Mouse (Mus musculus) heart, embryonic 14.5 days (tissue): ENCODE data around the gene Hdgfl3. TPM values are rescaled to one million over a fixed set of nuclear protein-coding genes. Genes with fewer than 3 reads are reported as not detected.

Source experiments
- ATAC-seq: fragments of 200-750 bp; cut with Nextera tagmentation; 2 replicates; pipeline ENCODE4 v1.8.0; 2017; ENCODE audit warnings: low read depth, moderate TSS enrichment; ENCODE audit not compliant: insufficient number of reproducible peaks, insufficient read depth, low FRiP score
- H3K27ac ChIP-seq, 2 experiments: fragments of 200-500 bp in 1 of 2; fragments of 300-500 bp in 1 of 2; sonication (generic) in 1 of 2; replicated peaks in 1 of 2; 2 replicates each; pipeline ENCODE4 v1.5.1; 2012 to 2014; ENCODE audit warnings: low read depth in 2 of 2, low read length in 2 of 2, control low read depth in 1 of 2, mild to moderate bottlenecking in 1 of 2, mixed read lengths in 1 of 2; ENCODE audit not compliant: control insufficient read depth in 1 of 2, insufficient read depth in 1 of 2
- H3K27me3 ChIP-seq: fragments of 300-500 bp; sonication (generic); 2 replicates; pipeline ENCODE4 v1.6.1; 2014; ENCODE audit warnings: mild to moderate bottlenecking, low read length, control low read depth; ENCODE audit not compliant: control insufficient read depth, insufficient read depth
- H3K36me3 ChIP-seq: fragments of 300-500 bp; sonication (generic); 2 replicates; pipeline ENCODE4 v1.6.1; 2014; ENCODE audit warnings: mild to moderate bottlenecking, control low read depth, low read length, mixed read lengths; ENCODE audit not compliant: control insufficient read depth, insufficient read depth
- H3K4me1 ChIP-seq, 2 experiments: fragments of 200-500 bp in 1 of 2; fragments of 300-500 bp in 1 of 2; sonication (generic) in 1 of 2; 2 replicates each; pipeline ENCODE4 v1.6.1; 2012 to 2014; ENCODE audit warnings: low read length in 2 of 2, control low read depth in 1 of 2, mixed read lengths in 1 of 2; ENCODE audit not compliant: control insufficient read depth in 2 of 2, insufficient read depth in 2 of 2
- H3K4me2 ChIP-seq: fragments of 300-500 bp; sonication (generic); 2 replicates; pipeline ENCODE4 v1.6.1; 2014; ENCODE audit warnings: mild to moderate bottlenecking, low read length
- H3K4me3 ChIP-seq, 2 experiments: fragments of 200-500 bp in 1 of 2; fragments of 300-500 bp in 1 of 2; sonication (generic) in 1 of 2; 2 replicates each; pipeline ENCODE4 v1.5.1; 2012 to 2014; ENCODE audit warnings: low read length in 2 of 2, mild to moderate bottlenecking in 2 of 2, control low read depth in 1 of 2, low read depth in 1 of 2, moderate library complexity in 1 of 2; ENCODE audit not compliant: control insufficient read depth in 1 of 2, insufficient read depth in 1 of 2
- H3K9ac ChIP-seq: fragments of 300-500 bp; sonication (generic); 2 replicates; pipeline ENCODE4 v1.6.1; 2014; ENCODE audit warnings: mild to moderate bottlenecking, low read length
- H3K9me3 ChIP-seq: fragments of 300-500 bp; sonication (generic); 2 replicates; pipeline ENCODE4 v1.6.1; 2016; ENCODE audit warnings: low read length, control low read depth; ENCODE audit not compliant: control insufficient read depth
- WGBS: fragments of 180-500 bp; shearing (Covaris S2); extraction: QIAGEN DNeasy Blood & Tissue Kit; methylation state at CpG from one replicate; pipeline ENCODE4 v1.1.7; 2014; 5-methylcytosine and 5-hydroxymethylcytosine counted together
- polyA plus RNA-seq: library from polyadenylated mRNA; unstranded; fragments of >200 nt; fragmentation: Nextera tagmentation; extraction: Ambion mirVana; gene quantifications from 2 replicates; pipeline ENCODE4 v1.2.1, GENCODE M21; 2014

Hdgfl3 gene
- polyA plus RNA-seq, 1 experiment from 2014 or later: 15.6 TPM

- peak overlapping the region; percentile 87 to 96 for H3K4me3 ChIP-seq
- H3K4me1 ChIP-seq: peaks cover 3 to 16% of the 10 kb centered on the region in 2 experiments; a peak in 3 of 4 replicates
- peaks cover 6% of the 10 kb centered on the region; the same call in 1 of the 2 replicates for H3K27me3 ChIP-seq
- H3K9me3 ChIP-seq: no peaks in the 10 kb centered on the region
- peak; percentile 28 for ATAC-seq
- H3K9ac ChIP-seq: peak overlapping the region; percentile 80
- H3K4me2 ChIP-seq: peak overlapping the region; percentile 88
- 10% methylated on average over 23 of the region's 23 CpGs for WGBS
- no peaks in the 10 kb centered on the region for H3K36me3 ChIP-seq
- peak overlapping the region; percentile 1 to 75; a peak in 3 of 4 replicates for H3K27ac ChIP-seq
Observed at GRCm38 (mm10) chr7:81933061-81933600, 1.1 kb downstream of the Hdgfl3 start.

GRCm38 (mm10) chr7:81932521-81933045 lies 1.7 kb downstream of the Hdgfl3 start:
- Histone ChIP-seq H3K9ac (peak overlapping the region; percentile 80), H3K36me3 (no peaks in the 10 kb centered on the region), H3K4me1 (peaks cover 3 to 18% of the 10 kb centered on the region in 2 experiments; a peak in 3 of 4 replicates), H3K9me3 (no peaks in the 10 kb centered on the region), H3K4me3 (peak overlapping the region; percentile 87 to 96; a peak in 3 of 4 replicates), H3K27ac (no peak overlapping the region), H3K27me3 (peaks cover 6% of the 10 kb centered on the region; the same call in 1 of the 2 replicates), H3K4me2 (peak overlapping the region; percentile 88)
- WGBS: 41% methylated on average over 5 of the region's 5 CpGs
- no peak for ATAC-seq

- Histone ChIP-seq H3K4me1 (peaks cover 3 to 23% of the 10 kb centered on the region in 2 experiments; a peak in 3 of 4 replicates), H3K9ac (no peak overlapping the region), H3K27me3 (no peaks in the 10 kb centered on the region), H3K36me3 (no peaks in the 10 kb centered on the region), H3K27ac (no peak overlapping the region), H3K4me2 (no peak overlapping the region), H3K9me3 (no peaks in the 10 kb centered on the region), H3K4me3 (no peak overlapping the region)
- ATAC-seq: no peak
- WGBS: 65% methylated on average over 7 of the region's 7 CpGs
Observed at GRCm38 (mm10) chr7:81928998-81929397, 5.3 kb downstream of the Hdgfl3 start.

- H3K4me1 ChIP-seq: no peaks in the 10 kb centered on the region
- no peak overlapping the region for H3K27ac ChIP-seq
- no peak overlapping the region for H3K4me3 ChIP-seq
- H3K4me2 ChIP-seq: no peak overlapping the region
- ATAC-seq: no peak
- no peaks in the 10 kb centered on the region for H3K36me3 ChIP-seq
- no peak overlapping the region for H3K9ac ChIP-seq
- 53% methylated on average over 1 of the region's 1 CpGs for WGBS
- H3K9me3 ChIP-seq: no peaks in the 10 kb centered on the region
- H3K27me3 ChIP-seq: no peaks in the 10 kb centered on the region
Observed at GRCm38 (mm10) chr7:81921379-81921952, 12.8 kb downstream of the Hdgfl3 start.

GRCm38 (mm10) chr7:81920314-81920713 lies 14.0 kb downstream of the Hdgfl3 start:
- Histone ChIP-seq H3K27me3 (no peaks in the 10 kb centered on the region), H3K4me3 (no peak overlapping the region), H3K4me1 (no peaks in the 10 kb centered on the region), H3K4me2 (no peak overlapping the region), H3K9me3 (no peaks in the 10 kb centered on the region), H3K9ac (no peak overlapping the region), H3K27ac (no peak overlapping the region), H3K36me3 (no peaks in the 10 kb centered on the region)
- no peak for ATAC-seq
- 65% methylated on average over 4 of the region's 4 CpGs for WGBS

GRCm38 (mm10) chr7:81918316-81918715 lies 16.0 kb downstream of the Hdgfl3 start:
- Histone ChIP-seq H3K9me3 (no peaks in the 10 kb centered on the region), H3K27ac (no peak overlapping the region), H3K9ac (no peak overlapping the region), H3K36me3 (no peaks in the 10 kb centered on the region), H3K4me1 (no peaks in the 10 kb centered on the region), H3K4me3 (no peak overlapping the region), H3K4me2 (no peak overlapping the region), H3K27me3 (no peaks in the 10 kb centered on the region)
- 83% methylated on average over 5 of the region's 5 CpGs for WGBS
- no peak for ATAC-seq

GRCm38 (mm10) chr7:81904926-81905325 lies 29.3 kb downstream of the Hdgfl3 start:
- no peaks in the 10 kb centered on the region for H3K4me1 ChIP-seq
- H3K4me3 ChIP-seq: no peak overlapping the region
- H3K9me3 ChIP-seq: no peaks in the 10 kb centered on the region
- H3K27ac ChIP-seq: no peak overlapping the region
- H3K4me2 ChIP-seq: no peak overlapping the region
- no peaks in the 10 kb centered on the region for H3K36me3 ChIP-seq
- no peaks in the 10 kb centered on the region for H3K27me3 ChIP-seq
- H3K9ac ChIP-seq: no peak overlapping the region
- no peak for ATAC-seq
- WGBS: 79% methylated on average over 2 of the region's 2 CpGs
